Mouse (Mus musculus) kidney, embryonic 14.5 days (tissue): ENCODE data around the gene Itm2b. TPM values are rescaled to one million over a fixed set of nuclear protein-coding genes. Genes with fewer than 3 reads are reported as not detected.

Experiments used
- ATAC-seq: fragments of 200-750 bp; cut with Nextera tagmentation; 2 replicates; pipeline ENCODE4 v1.8.0; 2017; ENCODE audit warnings: moderate number of reproducible peaks, mild to moderate bottlenecking, moderate TSS enrichment, moderate library complexity; ENCODE audit not compliant: low FRiP score, low TSS enrichment
- H3K27ac ChIP-seq: fragments of 300-500 bp; sonication (generic); 2 replicates; pipeline ENCODE4 v1.5.1; 2014; ENCODE audit warnings: low read depth, mild to moderate bottlenecking, low read length, moderate library complexity, mixed read lengths
- H3K27me3 ChIP-seq: fragments of 300-500 bp; sonication (generic); 2 replicates; pipeline ENCODE4 v1.6.1; 2014; ENCODE audit warnings: mild to moderate bottlenecking, low read length; ENCODE audit not compliant: control insufficient read depth, insufficient read depth
- H3K36me3 ChIP-seq: fragments of 300-500 bp; sonication (generic); 2 replicates; pipeline ENCODE4 v1.6.1; 2014; ENCODE audit warnings: low read length, mixed read lengths; ENCODE audit not compliant: control insufficient read depth, insufficient read depth
- H3K4me1 ChIP-seq: fragments of 300-500 bp; sonication (generic); 2 replicates; pipeline ENCODE4 v1.6.1; 2014; ENCODE audit warnings: low read length, mixed read lengths; ENCODE audit not compliant: control insufficient read depth, insufficient read depth
- H3K4me2 ChIP-seq: fragments of 300-500 bp; sonication (generic); replicated peaks from 2 replicates; pipeline ENCODE4 v1.6.1; 2014; ENCODE audit warnings: low read depth, mild to moderate bottlenecking, low read length
- H3K4me3 ChIP-seq: fragments of 300-500 bp; sonication (generic); 2 replicates; pipeline ENCODE4 v1.5.1; 2014; ENCODE audit warnings: mild to moderate bottlenecking, low read length
- H3K9ac ChIP-seq: fragments of 300-500 bp; sonication (generic); 2 replicates; pipeline ENCODE4 v1.6.1; 2014; ENCODE audit warnings: low read depth, mild to moderate bottlenecking, low read length, moderate library complexity
- H3K9me3 ChIP-seq: fragments of 300-500 bp; sonication (generic); 2 replicates; pipeline ENCODE4 v1.6.1; 2016; ENCODE audit warnings: low read length; ENCODE audit not compliant: control insufficient read depth
- WGBS: fragments of 180-500 bp; shearing (Covaris S2); extraction: QIAGEN DNeasy Blood & Tissue Kit; methylation state at CpG from one replicate; pipeline ENCODE4 v1.1.7; 2014; 5-methylcytosine and 5-hydroxymethylcytosine counted together
- polyA plus RNA-seq: library from polyadenylated mRNA; unstranded; fragments of >200 nt; fragmentation: Nextera tagmentation; extraction: Ambion mirVana; gene quantifications from 2 replicates; pipeline ENCODE4 v1.2.1, GENCODE M21; 2014

Itm2b gene
- polyA plus RNA-seq, 1 experiment from 2014 or later = 844 TPM

GRCm38 (mm10) chr14:73368221-73368620, 16.9 kb downstream of the Itm2b start:
- no peak overlapping the region for H3K4me2 ChIP-seq
- no peak overlapping the region for H3K9ac ChIP-seq
- H3K27me3 ChIP-seq = no peaks in the 10 kb centered on the region
- no peaks in the 10 kb centered on the region for H3K9me3 ChIP-seq
- H3K36me3 ChIP-seq = peaks cover 70% of the 10 kb centered on the region
- no peak for ATAC-seq
- H3K4me1 ChIP-seq = peaks cover 7% of the 10 kb centered on the region
- no peak overlapping the region for H3K4me3 ChIP-seq
- 95% methylated on average over 13 of the region's 13 CpGs for WGBS
- no peak overlapping the region for H3K27ac ChIP-seq

- Histone ChIP-seq H3K36me3 (peaks cover 89% of the 10 kb centered on the region), H3K9me3 (no peaks in the 10 kb centered on the region), H3K9ac (no peak overlapping the region), H3K27ac (no peak overlapping the region), H3K4me2 (no peak overlapping the region), H3K4me1 (no peaks in the 10 kb centered on the region), H3K4me3 (no peak overlapping the region), H3K27me3 (no peaks in the 10 kb centered on the region)
- ATAC-seq = no peak
- WGBS = 86% methylated on average over 11 of the region's 11 CpGs
Measured at GRCm38 (mm10) chr14:73366278-73366677, 18.8 kb downstream of the Itm2b start.

GRCm38 (mm10) chr14:73363782-73364181, 21.3 kb downstream of the Itm2b start:
- Histone ChIP-seq H3K4me3 (no peak overlapping the region), H3K4me1 (no peaks in the 10 kb centered on the region), H3K27ac (no peak overlapping the region), H3K4me2 (no peak overlapping the region), H3K27me3 (no peaks in the 10 kb centered on the region), H3K9ac (no peak overlapping the region), H3K9me3 (no peaks in the 10 kb centered on the region), H3K36me3 (peaks cover 94% of the 10 kb centered on the region)
- ATAC-seq = no peak
- WGBS = 96% methylated on average over 11 of the region's 11 CpGs

GRCm38 (mm10) chr14:73354700-73355099, 30.4 kb downstream of the Itm2b start:
- Histone ChIP-seq H3K27me3 (no peaks in the 10 kb centered on the region), H3K4me1 (no peaks in the 10 kb centered on the region), H3K27ac (no peak overlapping the region), H3K4me3 (no peak overlapping the region), H3K9me3 (no peaks in the 10 kb centered on the region), H3K9ac (no peak overlapping the region), H3K4me2 (no peak overlapping the region), H3K36me3 (peaks cover 25% of the 10 kb centered on the region; the same call in 1 of the 2 replicates)
- no peak for ATAC-seq
- 93% methylated on average over 8 of the region's 8 CpGs for WGBS

GRCm38 (mm10) chr14:73351118-73351517, 34.0 kb downstream of the Itm2b start:
- H3K9me3 ChIP-seq = no peaks in the 10 kb centered on the region
- 0 out of 2 replicates have a peak, but pooled peaks cover 4% of the 10 kb centered on the region for H3K4me1 ChIP-seq
- H3K9ac ChIP-seq = no peak overlapping the region
- no peak overlapping the region for H3K4me3 ChIP-seq
- peak; percentile 60; the same call in 1 of the 2 replicates for ATAC-seq
- H3K27me3 ChIP-seq = no peaks in the 10 kb centered on the region
- H3K27ac ChIP-seq = peak overlapping the region; percentile 32; the same call in 1 of the 2 replicates
- H3K36me3 ChIP-seq = peaks cover 8% of the 10 kb centered on the region; the same call in 1 of the 2 replicates
- no peak overlapping the region for H3K4me2 ChIP-seq
- WGBS = 76% methylated on average over 5 of the region's 5 CpGs

- Histone ChIP-seq H3K4me3 (no peak overlapping the region), H3K4me2 (no peak overlapping the region), H3K27me3 (no peaks in the 10 kb centered on the region), H3K9ac (no peak overlapping the region), H3K4me1 (0 out of 2 replicates have a peak, but pooled peaks cover 4% of the 10 kb centered on the region), H3K27ac (no peak overlapping the region), H3K36me3 (no peaks in the 10 kb centered on the region), H3K9me3 (no peaks in the 10 kb centered on the region)
- no peak for ATAC-seq
- 58% methylated on average over 1 of the region's 1 CpGs for WGBS
Measured at GRCm38 (mm10) chr14:73350029-73350428, 35.1 kb downstream of the Itm2b start.

GRCm38 (mm10) chr14:73349061-73349670, 35.9 kb downstream of the Itm2b start:
- no peak overlapping the region for H3K4me2 ChIP-seq
- H3K9ac ChIP-seq = no peak overlapping the region
- no peak overlapping the region for H3K4me3 ChIP-seq
- ATAC-seq = no peak
- 0 out of 2 replicates have a peak, but pooled peaks cover 4% of the 10 kb centered on the region for H3K4me1 ChIP-seq
- no peak overlapping the region for H3K27ac ChIP-seq
- no peaks in the 10 kb centered on the region for H3K9me3 ChIP-seq
- WGBS = 52% methylated on average over 7 of the region's 7 CpGs
- H3K36me3 ChIP-seq = no peaks in the 10 kb centered on the region
- H3K27me3 ChIP-seq = no peaks in the 10 kb centered on the region

- H3K36me3 ChIP-seq = no peaks in the 10 kb centered on the region
- no peaks in the 10 kb centered on the region for H3K9me3 ChIP-seq
- no peak overlapping the region for H3K9ac ChIP-seq
- H3K27ac ChIP-seq = no peak overlapping the region
- 0 out of 2 replicates have a peak, but pooled peaks cover 4% of the 10 kb centered on the region for H3K4me1 ChIP-seq
- H3K4me3 ChIP-seq = no peak overlapping the region
- H3K4me2 ChIP-seq = no peak overlapping the region
- 56% methylated on average over 9 of the region's 9 CpGs for WGBS
- ATAC-seq = peak; percentile 32; the same call in 1 of the 2 replicates
- H3K27me3 ChIP-seq = no peaks in the 10 kb centered on the region
Measured at GRCm38 (mm10) chr14:73347302-73347701, 37.8 kb downstream of the Itm2b start.

GRCm38 (mm10) chr14:73345614-73346013, 39.5 kb downstream of the Itm2b start:
- Histone ChIP-seq H3K9ac (no peak overlapping the region), H3K36me3 (no peaks in the 10 kb centered on the region), H3K4me3 (no peak overlapping the region), H3K27ac (no peak overlapping the region), H3K4me1 (0 out of 2 replicates have a peak, but pooled peaks cover 4% of the 10 kb centered on the region), H3K9me3 (no peaks in the 10 kb centered on the region), H3K27me3 (no peaks in the 10 kb centered on the region), H3K4me2 (no peak overlapping the region)
- no peak for ATAC-seq
- 91% methylated on average over 4 of the region's 4 CpGs for WGBS
